Mouse (Mus musculus) heart, embryonic 11.5 days (tissue): Measurements from ENCODE around the gene Bcas3. TPM values are rescaled to one million over a fixed set of nuclear protein-coding genes. Genes with fewer than 3 reads are reported as not detected.

Experiments
- ATAC-seq: fragments of 200-750 bp; cut with Nextera tagmentation; replicated peaks from 2 replicates; pipeline ENCODE4 v1.8.0; 2017; ENCODE audit warnings: moderate library complexity; ENCODE audit not compliant: insufficient number of reproducible peaks, low FRiP score, low TSS enrichment
- H3K27ac ChIP-seq: fragments of 300-500 bp; sonication (generic); 2 replicates; pipeline ENCODE4 v1.5.1; 2014; ENCODE audit warnings: mild to moderate bottlenecking, low read depth, low read length
- H3K27me3 ChIP-seq: fragments of 300-500 bp; sonication (generic); 2 replicates; pipeline ENCODE4 v1.6.1; 2014; ENCODE audit warnings: mild to moderate bottlenecking, low read length, mixed read lengths; ENCODE audit not compliant: control insufficient read depth, insufficient read depth
- H3K36me3 ChIP-seq: fragments of 300-500 bp; sonication (generic); 2 replicates; pipeline ENCODE4 v1.6.1; 2014; ENCODE audit warnings: mild to moderate bottlenecking, low read length, moderate library complexity, mixed read lengths; ENCODE audit not compliant: control insufficient read depth, insufficient read depth
- H3K4me1 ChIP-seq: fragments of 300-500 bp; sonication (generic); 2 replicates; pipeline ENCODE4 v1.6.1; 2014; ENCODE audit warnings: low read length; ENCODE audit not compliant: control insufficient read depth, insufficient read depth
- H3K4me2 ChIP-seq: fragments of 300-500 bp; sonication (generic); 2 replicates; pipeline ENCODE4 v1.6.1; 2014; ENCODE audit warnings: mild to moderate bottlenecking, moderate library complexity
- H3K4me3 ChIP-seq: fragments of 300-500 bp; sonication (generic); 2 replicates; pipeline ENCODE4 v1.5.1; 2014; ENCODE audit warnings: low read depth, low read length
- H3K9ac ChIP-seq: fragments of 300-500 bp; sonication (generic); 2 replicates; pipeline ENCODE4 v1.6.1; 2014; ENCODE audit warnings: mild to moderate bottlenecking, low read depth, low read length, moderate library complexity
- H3K9me3 ChIP-seq: fragments of 300-500 bp; sonication (generic); replicated peaks from 2 replicates; pipeline ENCODE4 v1.6.1; 2016; ENCODE audit warnings: low read length; ENCODE audit not compliant: control insufficient read depth
- whole genome bisulfite sequencing: fragments of 180-500 bp; shearing (Covaris S2); extraction: QIAGEN DNeasy Blood & Tissue Kit; methylation state at CpG from one replicate; pipeline ENCODE4 v1.1.7; 2014; ENCODE audit not compliant: insufficient replicate concordance; 5-methylcytosine and 5-hydroxymethylcytosine counted together
- polyA plus RNA-seq: library from polyadenylated mRNA; unstranded; fragments of >200 nt; fragmentation: Nextera tagmentation; extraction: Ambion mirVana; gene quantifications from 2 replicates; pipeline ENCODE4 v1.2.1, GENCODE M21; 2014

Gene Bcas3
- polyA plus RNA-seq, 1 experiment from 2014 or later = 22.8 TPM

DNA sequence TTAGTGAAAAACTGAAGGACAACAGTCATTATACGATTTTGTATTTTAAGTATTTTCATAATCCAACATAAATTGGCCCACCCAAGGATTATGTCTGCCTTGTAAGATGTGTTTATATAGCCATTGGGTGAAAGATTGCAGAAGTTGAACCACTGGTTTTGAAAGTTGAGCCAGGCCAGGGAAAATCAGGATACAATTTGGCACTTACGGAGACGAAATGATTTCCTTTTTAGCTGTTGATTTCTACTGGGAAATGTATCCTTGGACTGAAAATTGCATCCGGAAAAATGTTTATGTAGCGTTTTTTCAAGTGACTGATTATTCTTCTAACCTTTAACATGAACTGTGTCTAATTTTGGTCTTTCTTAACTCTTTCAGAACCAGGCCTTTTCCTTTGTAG is 260.1 kb downstream of the Bcas3 start:
- WGBS = 56% methylated on average over 5 of the region's 5 CpGs
- Histone ChIP-seq H3K4me1 (peaks cover 16% of the 10 kb centered on the region), H3K36me3 (no peaks in the 10 kb centered on the region), H3K9ac (no peak overlapping the region), H3K9me3 (no peaks in the 10 kb centered on the region), H3K4me2 (no peak overlapping the region), H3K27me3 (0 out of 2 replicates have a peak, but pooled peaks cover 4% of the 10 kb centered on the region), H3K4me3 (no peak overlapping the region), H3K27ac (no peak overlapping the region)
- no peak for ATAC-seq

DNA sequence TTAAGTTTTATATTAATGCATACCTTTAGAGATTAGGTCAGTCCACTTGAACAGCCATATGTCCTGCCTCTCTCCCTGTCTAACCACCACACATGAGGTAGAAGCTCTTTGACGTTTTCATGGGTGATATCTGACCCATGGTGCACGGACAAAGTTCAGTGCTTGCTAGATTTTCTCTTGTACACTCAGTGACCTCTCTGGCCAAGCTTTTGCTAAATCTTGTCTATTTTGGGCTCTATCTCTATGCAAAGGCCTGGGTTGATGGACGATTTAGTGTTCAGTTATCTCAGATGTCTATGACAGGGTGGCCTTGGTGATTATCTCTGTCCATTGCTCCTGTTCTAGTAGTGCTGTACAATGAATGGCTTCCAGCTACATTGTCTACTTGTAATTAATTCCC is 260.6 kb downstream of the Bcas3 start:
- 38% methylated on average over 3 of the region's 3 CpGs for WGBS
- Histone ChIP-seq H3K9me3 (no peaks in the 10 kb centered on the region), H3K27ac (no peak overlapping the region), H3K4me3 (no peak overlapping the region), H3K9ac (no peak overlapping the region), H3K4me1 (peaks cover 16% of the 10 kb centered on the region), H3K4me2 (no peak overlapping the region), H3K27me3 (0 out of 2 replicates have a peak, but pooled peaks cover 4% of the 10 kb centered on the region), H3K36me3 (no peaks in the 10 kb centered on the region)
- ATAC-seq = no peak

DNA sequence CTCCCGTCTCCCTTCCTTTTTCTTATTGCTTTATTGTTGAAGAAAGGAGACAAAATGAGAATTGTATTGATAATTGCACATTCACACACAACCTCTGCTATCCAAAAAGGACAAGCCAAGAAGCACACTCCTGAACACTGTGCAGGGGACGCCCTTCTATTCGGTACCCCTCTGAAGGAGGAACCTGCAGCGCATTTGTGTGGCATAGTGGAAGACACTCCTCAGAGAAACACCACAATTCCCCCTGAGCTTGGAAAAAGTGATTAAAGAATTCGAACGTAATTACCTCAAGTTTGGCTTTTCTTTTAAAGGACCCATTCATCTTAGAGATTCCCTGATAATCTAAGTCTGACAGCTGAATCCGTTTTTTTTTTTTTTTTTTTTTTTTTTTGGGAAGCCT is 261.5 kb downstream of the Bcas3 start:
- no peak overlapping the region for H3K4me3 ChIP-seq
- no peak overlapping the region for H3K27ac ChIP-seq
- no peaks in the 10 kb centered on the region for H3K9me3 ChIP-seq
- H3K4me1 ChIP-seq = peaks cover 22% of the 10 kb centered on the region
- no peak overlapping the region for H3K9ac ChIP-seq
- no peaks in the 10 kb centered on the region for H3K36me3 ChIP-seq
- H3K27me3 ChIP-seq = 0 out of 2 replicates have a peak, but pooled peaks cover 4% of the 10 kb centered on the region
- 69% methylated on average over 7 of the region's 7 CpGs for WGBS
- ATAC-seq = no peak
- H3K4me2 ChIP-seq = no peak overlapping the region

DNA sequence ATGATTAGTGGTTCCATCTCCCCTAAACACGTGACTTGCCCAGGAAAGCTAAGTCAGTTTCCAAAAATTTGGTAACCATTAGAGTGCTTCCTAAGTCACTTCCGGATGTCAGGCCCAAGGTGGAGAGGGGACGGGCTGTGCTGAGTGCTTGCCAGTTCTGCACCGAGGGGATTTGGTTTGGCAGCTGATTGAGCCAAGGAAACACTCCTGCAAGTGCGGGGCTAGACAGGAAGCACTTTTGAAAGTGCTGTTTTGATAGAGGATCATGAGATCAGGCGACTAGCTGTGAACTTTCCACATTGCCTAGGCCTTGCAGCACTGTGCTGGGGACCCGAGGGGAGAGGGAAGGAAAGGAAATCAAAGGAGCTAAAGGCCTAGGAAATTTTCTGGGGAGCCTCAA is 262.5 kb downstream of the Bcas3 start:
- no peak overlapping the region for H3K27ac ChIP-seq
- no peak for ATAC-seq
- 23% methylated on average over 7 of the region's 7 CpGs for WGBS

GRCm38 (mm10) chr11:85621486-85621885 is 268.5 kb downstream of the Bcas3 start:
- Histone ChIP-seq H3K9me3 (no peaks in the 10 kb centered on the region), H3K4me1 (peaks cover 11% of the 10 kb centered on the region)

More for the DNA sequence above, 262.5 kb downstream of the Bcas3 start:
- H3K4me3 ChIP-seq = no peak overlapping the region
- H3K36me3 ChIP-seq = no peaks in the 10 kb centered on the region
- no peak overlapping the region for H3K9ac ChIP-seq
- no peaks in the 10 kb centered on the region for H3K9me3 ChIP-seq
- no peak overlapping the region for H3K4me2 ChIP-seq
- H3K27me3 ChIP-seq = no peaks in the 10 kb centered on the region
- H3K4me1 ChIP-seq = peaks cover 20% of the 10 kb centered on the region

DNA sequence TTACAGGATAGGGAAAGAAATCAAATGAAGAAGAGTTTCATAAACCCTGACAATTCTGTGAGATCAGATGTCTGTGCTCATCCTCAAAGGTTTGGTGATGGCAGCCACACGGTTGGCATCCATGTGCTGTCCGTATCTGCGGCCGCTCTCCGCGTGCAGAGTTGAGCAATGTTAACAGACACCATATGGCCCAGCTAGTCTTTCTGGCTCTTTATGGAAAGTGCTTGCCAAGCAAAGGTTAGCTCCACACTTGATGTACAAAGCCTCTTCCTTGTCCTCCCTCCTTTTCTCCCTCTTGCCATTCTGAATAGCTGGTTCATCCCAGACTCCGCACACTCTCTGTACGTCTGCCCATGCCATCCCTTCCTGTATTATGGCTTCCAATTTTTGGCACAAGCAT is 269.0 kb downstream of the Bcas3 start:
- no peak overlapping the region for H3K4me2 ChIP-seq
- peaks cover 15% of the 10 kb centered on the region; the same call in 1 of the 2 replicates for H3K27me3 ChIP-seq
- H3K36me3 ChIP-seq = no peaks in the 10 kb centered on the region
- H3K4me1 ChIP-seq = peaks cover 11% of the 10 kb centered on the region
- H3K27ac ChIP-seq = no peak overlapping the region
- no peak for ATAC-seq
- no peak overlapping the region for H3K4me3 ChIP-seq
- H3K9ac ChIP-seq = no peak overlapping the region
- H3K9me3 ChIP-seq = no peaks in the 10 kb centered on the region
- WGBS = 87% methylated on average over 8 of the region's 8 CpGs

More at GRCm38 (mm10) chr11:85621486-85621885, 268.5 kb downstream of the Bcas3 start:
- WGBS = 39% methylated on average over 2 of the region's 2 CpGs
- Histone ChIP-seq H3K36me3 (no peaks in the 10 kb centered on the region), H3K4me3 (no peak overlapping the region), H3K9ac (no peak overlapping the region), H3K4me2 (no peak overlapping the region), H3K27ac (no peak overlapping the region), H3K27me3 (peaks cover 15% of the 10 kb centered on the region; the same call in 1 of the 2 replicates)
- ATAC-seq = no peak

- no peak overlapping the region for H3K27ac ChIP-seq
- peaks cover 18% of the 10 kb centered on the region for H3K4me1 ChIP-seq
- 57% methylated on average over 5 of the region's 5 CpGs for WGBS
- H3K9me3 ChIP-seq = no peaks in the 10 kb centered on the region
- H3K9ac ChIP-seq = no peak overlapping the region
- no peak overlapping the region for H3K4me3 ChIP-seq
- H3K27me3 ChIP-seq = peaks cover 15% of the 10 kb centered on the region; the same call in 1 of the 2 replicates
- no peak for ATAC-seq
- no peaks in the 10 kb centered on the region for H3K36me3 ChIP-seq
- H3K4me2 ChIP-seq = no peak overlapping the region
Observed at GRCm38 (mm10) chr11:85625206-85625605, 272.2 kb downstream of the Bcas3 start.

DNA sequence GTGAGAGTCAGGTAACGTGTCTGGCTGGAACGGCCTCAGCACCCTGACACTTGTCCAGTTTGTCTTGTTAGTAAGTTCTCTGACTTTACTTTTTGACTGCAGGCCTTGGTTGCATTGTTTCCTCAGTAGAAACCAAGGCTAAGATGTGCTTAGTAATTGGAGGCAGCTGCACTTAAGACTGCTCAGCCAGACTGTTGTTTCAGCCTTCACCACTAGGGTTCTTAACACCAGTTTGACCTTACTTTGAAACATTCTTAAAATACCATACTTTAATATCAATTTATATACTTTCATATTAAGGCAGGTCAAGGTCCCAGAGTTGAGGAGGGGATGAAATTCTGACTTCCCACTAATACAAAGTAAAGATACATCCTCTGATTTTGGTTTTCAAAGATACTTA is 273.9 kb downstream of the Bcas3 start:
- Histone ChIP-seq H3K27ac (no peak overlapping the region), H3K9me3 (no peaks in the 10 kb centered on the region), H3K9ac (no peak overlapping the region), H3K27me3 (peaks cover 9% of the 10 kb centered on the region; the same call in 1 of the 2 replicates), H3K4me2 (no peak overlapping the region), H3K4me1 (peaks cover 15% of the 10 kb centered on the region), H3K4me3 (no peak overlapping the region), H3K36me3 (no peaks in the 10 kb centered on the region)
- no peak for ATAC-seq
- 75% methylated on average over 2 of the region's 2 CpGs for WGBS

DNA sequence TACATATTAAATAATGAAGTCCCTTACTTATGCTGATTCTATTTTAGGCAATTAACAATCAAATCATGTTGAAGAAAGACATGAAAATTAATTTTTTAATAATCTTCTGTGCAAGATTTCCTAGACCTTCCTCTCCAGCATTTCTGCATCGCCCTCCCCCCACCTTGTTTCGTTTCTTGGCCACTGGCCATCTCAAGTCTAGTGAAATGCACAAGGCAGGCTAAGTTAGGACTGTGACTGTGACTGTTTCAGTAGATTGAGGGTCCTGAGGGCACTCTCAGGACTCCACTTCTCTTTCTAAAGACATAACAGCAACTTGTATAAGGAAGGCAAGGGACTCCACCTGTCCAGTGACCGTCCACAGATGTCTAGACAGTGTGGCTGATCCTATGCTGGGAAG is 274.4 kb downstream of the Bcas3 start:
- Histone ChIP-seq H3K27ac (0 out of 2 replicates have a peak overlapping the region, but pooled peaks have one; percentile 7), H3K9me3 (no peaks in the 10 kb centered on the region), H3K4me1 (peaks cover 15% of the 10 kb centered on the region), H3K27me3 (peaks cover 9% of the 10 kb centered on the region; the same call in 1 of the 2 replicates), H3K4me2 (no peak overlapping the region), H3K4me3 (no peak overlapping the region), H3K36me3 (no peaks in the 10 kb centered on the region), H3K9ac (no peak overlapping the region)
- ATAC-seq = no peak
- 51% methylated on average over 3 of the region's 3 CpGs for WGBS
